Mouse (Mus musculus): ENCODE results near the gene Trmt10c.

Trmt10c gene

DNA sequence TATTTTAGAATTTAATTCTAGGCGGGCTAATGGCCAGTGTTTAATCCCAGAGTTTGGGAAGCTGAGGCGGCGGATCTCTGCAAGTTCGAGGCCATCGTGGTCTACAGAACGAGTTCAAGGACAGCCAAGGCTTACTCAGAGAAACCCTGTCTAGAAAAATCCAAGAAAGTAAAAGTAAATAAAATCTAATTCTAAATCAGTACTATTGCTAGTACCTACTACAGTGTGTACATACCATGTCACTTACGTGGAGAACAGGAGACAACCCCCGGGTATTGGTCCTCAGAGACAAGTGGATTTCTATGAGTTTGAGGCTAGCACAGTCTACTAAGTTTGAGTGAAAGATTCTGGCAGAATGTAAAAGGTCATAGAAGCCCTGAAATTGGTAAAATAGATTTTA is 471 bp upstream of the Trmt10c start:
- no peak for DNase-seq

DNA sequence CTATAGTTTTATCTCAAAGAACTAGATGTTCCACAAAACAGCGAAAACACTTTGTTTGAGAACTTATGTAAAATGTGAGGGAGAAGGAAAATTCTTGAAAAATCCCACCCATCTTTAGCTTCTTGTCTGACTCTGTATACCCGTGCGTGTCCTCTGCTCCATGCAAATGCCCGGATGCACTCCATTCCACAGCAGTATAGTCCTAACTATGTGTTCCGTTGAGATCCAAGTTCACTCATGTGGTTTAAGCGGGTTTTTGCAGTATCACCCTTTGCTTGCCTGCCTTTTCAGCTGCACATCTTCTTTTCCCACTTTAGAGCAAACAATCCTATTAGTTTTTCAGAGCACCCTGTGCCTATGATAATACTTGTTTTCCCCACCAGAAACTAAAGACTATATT is 1.1 kb downstream of the Trmt10c start:
- DNase-seq: no peak

- DNase-seq: no peak
Observed at GRCm38 (mm10) chr16:56034566-56034965, 3.1 kb downstream of the Trmt10c start.

DNA sequence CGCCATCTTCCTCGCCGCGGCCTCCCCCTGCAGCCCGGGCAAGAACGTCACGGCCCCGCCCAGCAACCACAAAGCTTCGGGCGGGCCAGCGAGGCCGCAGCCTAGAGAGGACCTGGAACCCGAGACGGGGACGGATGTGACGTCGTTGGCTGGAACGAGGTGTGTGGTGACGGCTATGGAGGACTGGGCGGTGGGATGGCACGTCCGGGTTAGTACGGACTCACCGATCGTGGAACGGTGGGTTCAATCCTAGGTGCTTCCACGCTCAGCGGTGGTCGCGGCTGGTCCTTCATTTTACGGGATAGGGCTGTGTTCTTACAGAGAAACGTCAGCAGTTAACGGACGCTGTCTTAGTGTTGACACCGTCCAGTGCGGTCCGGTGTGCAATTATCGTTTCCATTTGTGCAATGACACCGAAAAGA is 7.9 kb downstream of the Trmt10c start, which contains the start of gene Pcnp:
Gene Pcnp, minus strand, starts transcription at position 79 of the 422 bp plus-strand sequence.
- DNase-seq: peak; percentile 98

GRCm38 (mm10) chr16:56028722-56029551 is 8.7 kb downstream of the Trmt10c start:
- DNase-seq: no peak

DNA sequence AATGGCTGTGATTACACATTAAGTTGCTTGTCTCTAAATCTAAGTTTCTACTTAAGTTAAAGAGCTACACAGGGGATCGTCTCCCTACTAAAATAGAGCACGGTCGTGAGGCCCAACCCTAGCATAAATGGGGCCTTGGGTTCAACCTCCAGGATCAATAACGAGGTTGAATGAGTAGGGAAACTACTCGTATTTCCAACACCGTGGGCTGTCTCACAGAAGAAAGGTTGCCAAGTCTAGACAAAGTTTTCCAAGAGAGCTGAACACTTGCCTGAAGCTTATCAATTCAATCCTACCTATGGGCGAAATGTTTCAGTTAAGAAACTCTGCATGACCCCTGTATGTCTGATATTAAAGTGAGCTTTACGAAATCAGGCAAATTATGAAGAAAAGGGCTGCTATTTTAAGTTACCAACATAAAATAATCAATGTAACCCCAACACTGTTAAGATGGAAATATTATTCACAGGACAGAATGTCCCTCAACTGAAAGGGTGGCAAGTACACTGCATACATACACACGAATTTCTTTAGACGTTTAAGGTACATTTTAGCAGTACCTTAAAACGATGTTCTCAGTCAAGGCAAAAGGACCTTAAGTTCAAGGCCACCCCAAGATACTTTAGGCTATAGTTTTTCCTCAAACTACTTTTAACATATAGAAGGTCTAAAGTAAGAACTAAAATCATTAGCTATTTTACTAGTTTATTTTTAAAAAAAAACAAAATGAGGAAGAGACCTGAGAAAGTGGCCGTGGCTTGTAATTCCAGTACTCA is 9.6 kb downstream of the Trmt10c start:
- DNase-seq: no peak

- DNase-seq: no peak
Observed at GRCm38 (mm10) chr16:56019660-56020059, 18.0 kb downstream of the Trmt10c start.

DNA sequence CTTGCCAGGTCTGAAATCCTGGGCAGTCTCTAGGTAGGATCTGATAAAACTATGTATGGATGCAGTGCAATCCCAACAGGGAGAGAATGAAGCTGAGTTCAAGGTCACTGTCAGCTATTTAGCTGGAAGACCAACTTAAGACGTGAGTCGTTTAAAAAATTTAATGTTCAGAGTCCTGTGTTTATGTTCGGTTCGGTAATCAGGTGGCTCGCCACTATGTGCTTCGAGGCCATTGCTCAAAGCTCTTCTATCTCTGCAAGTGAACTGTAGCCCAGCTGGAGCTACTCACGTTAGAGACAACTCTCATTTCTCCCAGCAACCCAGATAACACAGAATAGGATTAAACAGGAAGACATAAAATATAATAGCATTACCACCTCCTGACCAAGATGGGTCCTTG is 23.5 kb downstream of the Trmt10c start:
- DNase-seq: no peak

- DNase-seq: no peak
Observed at GRCm38 (mm10) chr16:56012789-56013743, 24.6 kb downstream of the Trmt10c start.

GRCm38 (mm10) chr16:56008862-56009261 is 28.8 kb downstream of the Trmt10c start:
- no peak for DNase-seq

GRCm38 (mm10) chr16:56006798-56007197 is 30.8 kb downstream of the Trmt10c start:
- DNase-seq: no peak

DNA sequence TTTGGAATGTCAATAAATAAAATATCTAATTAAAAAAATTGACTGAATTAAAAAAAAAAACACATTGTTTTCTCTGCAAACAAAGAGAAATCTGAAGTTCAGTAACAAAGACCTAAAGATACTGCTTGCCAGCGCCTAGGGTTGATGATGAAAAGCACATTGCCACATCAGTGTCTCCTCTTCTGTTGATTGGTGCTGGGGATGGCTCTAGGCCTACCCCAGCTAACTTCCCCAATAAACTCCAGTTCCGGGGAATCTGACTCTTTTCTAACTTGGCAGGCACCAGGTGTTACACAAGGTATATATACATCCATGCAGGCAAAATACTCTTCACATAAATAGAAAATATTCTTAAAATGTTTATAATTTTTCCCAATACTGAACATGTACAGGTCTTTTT is 43.4 kb downstream of the Trmt10c start:
- DNase-seq: no peak

GRCm38 (mm10) chr16:55990311-55990710 is 47.3 kb downstream of the Trmt10c start:
- no peak for DNase-seq

DNA sequence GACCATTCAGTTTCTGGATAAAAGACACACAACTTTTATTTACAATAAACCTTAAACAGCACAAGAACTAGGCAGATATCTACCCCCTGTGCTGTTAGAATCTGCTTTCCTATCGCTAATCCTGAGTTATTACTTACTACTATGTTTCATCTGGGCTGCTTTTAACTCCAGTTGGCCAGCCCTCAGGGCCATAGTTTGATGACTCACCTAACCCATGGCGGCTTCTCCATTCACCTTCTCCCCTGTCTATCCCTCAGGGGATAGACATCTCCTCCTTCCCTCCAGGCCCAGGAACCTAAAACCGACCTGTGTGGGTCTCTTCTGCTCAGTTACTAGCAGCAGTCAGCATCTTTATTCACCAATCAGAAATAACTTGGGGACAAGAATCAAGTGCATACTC is 51.6 kb downstream of the Trmt10c start:
- no peak for DNase-seq
